Mouse (Mus musculus) adrenal gland, adult (tissue): ENCODE measurements at regions not wholly inside any gene's neighbourhood (a gene's known extent, or its start where the extent isn't known, plus 50 kb on each side); places are given as distances from the start of the nearest gene placed in this dataset.

Source experiments
- DNase-seq, 2 experiments: peaks; one replicate each; pipeline ENCODE4 v3.0.0; 2022 to 2023; ENCODE audit warnings: low spot score in 1 of 2; ENCODE audit not compliant: inconsistent age in 2 of 2

- DNase-seq = peak; percentile 9 to 45
These were observed 138.5 kb upstream of the Slco3a1 start for GRCm38 (mm10) chr7:74693049-74693448.

DNA sequence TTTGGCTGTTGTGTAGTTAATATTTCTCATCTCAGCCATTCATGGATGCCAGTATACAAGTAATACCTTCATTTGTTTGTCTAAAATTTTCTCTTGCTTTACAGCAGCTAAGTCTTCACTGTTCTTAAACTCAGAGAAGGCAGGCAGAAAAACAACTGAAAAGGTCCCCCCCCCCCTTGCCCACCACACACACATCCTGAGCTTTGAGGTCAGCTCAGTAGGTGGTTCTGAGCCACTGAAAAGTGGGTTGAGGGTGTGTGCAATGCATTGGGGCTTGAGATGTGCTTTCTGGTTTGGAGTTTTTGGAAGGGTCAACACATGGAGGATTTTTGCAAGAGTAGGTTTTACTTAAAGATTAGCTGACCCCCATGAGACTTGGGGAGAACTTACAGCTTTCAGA is 136.1 kb upstream of the Slco3a1 start:
- DNase-seq = no peak

DNA sequence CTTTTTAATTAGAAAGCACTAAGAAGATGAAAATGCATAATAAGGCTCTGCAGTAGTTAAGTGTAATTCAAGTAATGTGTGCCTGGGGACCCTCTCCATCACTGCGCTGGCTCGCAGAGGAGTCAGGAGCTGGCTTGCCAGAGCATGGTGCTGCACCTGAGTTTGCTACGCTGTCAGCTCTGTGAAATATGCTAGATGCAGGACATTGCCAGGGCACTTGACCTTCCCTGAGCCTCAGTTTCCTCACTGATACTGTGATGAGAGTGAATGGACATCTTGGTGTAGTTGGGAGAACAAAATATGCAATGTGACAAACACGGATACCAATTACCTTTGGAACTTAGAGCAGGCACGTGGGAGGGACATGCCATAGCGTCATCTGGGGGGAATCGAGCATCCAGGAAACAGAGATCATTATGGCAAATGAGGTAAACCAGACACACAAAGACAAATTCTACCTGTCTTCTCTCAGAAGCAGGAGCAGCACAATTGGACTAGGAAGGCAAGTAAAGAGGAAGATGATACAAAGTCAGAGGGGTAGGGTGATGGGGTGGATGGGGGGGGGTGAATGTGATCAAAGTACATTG is 133.6 kb upstream of the Slco3a1 start:
- DNase-seq = no peak

DNA sequence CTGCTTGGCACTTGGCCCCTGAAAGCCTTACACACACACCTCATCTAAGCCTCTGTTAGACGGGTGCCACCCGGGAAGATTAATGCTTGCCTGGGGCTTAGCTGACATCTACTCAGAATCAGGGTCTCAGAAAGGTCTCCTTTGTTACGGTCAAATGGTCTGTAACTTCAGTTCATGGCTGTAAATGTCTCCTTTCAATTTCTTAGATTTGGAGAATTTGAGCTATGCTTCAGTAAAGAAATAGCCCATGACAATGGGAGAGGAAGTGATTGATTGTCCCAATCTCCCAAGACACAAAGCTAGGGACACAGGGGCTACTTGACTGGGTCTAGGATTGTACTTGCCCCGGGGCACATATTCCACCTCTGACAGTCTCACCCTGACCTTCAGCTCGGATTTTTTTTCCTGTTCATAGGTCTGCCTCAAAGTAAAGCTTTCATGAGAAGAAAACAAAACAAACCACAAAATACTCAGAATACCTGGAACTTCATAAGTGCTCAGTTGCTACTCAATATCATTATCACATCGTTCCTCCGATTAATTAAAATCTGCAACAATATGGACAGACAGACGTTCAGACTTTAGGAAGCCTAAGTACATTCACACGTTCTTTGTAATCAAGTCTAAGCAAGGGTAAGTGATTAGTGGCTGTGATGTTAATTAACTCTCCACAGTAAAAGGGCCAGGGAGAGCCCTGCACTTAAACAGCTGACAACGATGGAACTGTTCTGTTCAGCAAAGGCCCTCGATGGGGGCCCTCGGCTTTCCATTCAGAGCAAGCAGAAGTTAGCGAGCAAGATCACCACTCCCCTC is 132.9 kb upstream of the Slco3a1 start:
- no peak for DNase-seq

- DNase-seq = peak in 1 of 2 experiments; percentile 47
These were observed 129.4 kb upstream of the Slco3a1 start for GRCm38 (mm10) chr7:74683979-74684378.

DNA sequence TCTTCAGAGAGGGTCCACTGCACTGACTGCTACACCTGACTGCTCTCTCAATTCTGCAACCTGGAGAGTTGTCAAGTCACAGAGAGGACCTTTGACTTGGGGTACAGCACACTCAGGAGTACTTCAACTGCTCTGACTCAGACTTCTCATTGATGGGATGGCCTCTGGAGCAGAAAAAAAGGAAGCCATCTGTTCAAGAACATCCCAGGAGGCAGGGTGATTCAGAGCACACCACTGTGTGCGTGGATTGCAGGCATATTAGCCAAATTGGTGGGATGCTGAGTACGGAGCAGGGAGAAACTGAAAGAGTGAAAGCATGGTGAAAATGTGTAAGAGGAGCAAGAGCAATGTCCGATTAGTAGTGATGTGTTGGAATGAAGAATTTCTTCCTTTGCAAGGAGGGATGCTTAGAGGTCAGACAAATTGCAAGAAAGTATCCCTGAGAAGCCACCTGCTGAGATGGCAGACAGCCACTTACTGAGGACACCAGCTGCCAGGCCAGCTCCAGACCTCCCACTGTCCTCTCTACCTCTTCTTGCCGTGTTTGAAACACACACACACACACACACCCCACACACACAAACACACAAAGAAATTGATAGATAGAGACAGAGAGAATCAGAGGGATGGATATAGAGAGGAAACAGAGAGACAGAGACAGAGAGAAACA is 119.2 kb upstream of the Slco3a1 start:
- DNase-seq = no peak

DNA sequence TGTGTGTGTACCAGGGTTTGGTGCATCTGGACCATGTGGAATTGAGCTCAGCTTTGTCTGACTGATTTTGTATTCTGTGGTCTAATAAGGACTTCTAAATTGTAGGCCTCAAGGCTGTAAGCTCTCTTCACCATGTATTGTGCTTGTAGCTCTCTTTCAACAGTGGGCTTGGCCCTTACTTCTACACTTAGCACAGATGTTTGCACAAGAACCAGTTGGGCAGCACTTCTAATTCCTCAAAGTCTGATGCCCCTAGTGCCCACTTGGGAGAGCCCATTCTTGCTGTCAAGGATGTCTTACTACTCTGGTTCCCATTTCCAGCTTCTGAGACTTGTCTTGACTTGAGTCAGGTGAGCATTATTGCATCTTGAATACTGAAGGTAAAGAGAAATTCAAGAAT is 114.5 kb upstream of the Slco3a1 start:
- no peak for DNase-seq

GRCm38 (mm10) chr7:74667106-74667505 is 112.5 kb upstream of the Slco3a1 start:
- no peak for DNase-seq

GRCm38 (mm10) chr7:74663820-74664219 is 109.2 kb upstream of the Slco3a1 start:
- no peak for DNase-seq

GRCm38 (mm10) chr7:74647310-74647709 is 92.7 kb upstream of the Slco3a1 start:
- peak; percentile 6 to 51 for DNase-seq

GRCm38 (mm10) chr7:74640171-74640570 is 85.6 kb upstream of the Slco3a1 start:
- DNase-seq = no peak

DNA sequence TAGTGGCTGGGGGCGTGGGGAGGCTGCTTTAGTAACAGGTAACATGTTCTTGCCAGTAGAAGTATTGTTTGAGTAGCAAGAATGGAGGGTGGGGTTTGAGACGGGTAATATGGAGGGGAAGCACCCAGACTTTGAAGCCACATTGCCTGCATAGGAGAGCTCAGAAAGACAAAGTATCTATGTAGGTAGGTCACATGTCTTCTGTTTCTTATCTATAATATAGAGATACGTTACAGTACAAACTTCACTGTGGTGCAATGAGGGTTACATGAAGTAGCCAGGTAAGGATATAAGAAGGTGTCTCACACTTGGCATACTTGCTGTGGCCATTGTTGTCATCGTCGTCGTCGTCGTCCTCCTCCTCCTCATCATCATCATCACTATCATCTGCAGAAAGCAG is 77.6 kb upstream of the Slco3a1 start:
- no peak for DNase-seq

DNA sequence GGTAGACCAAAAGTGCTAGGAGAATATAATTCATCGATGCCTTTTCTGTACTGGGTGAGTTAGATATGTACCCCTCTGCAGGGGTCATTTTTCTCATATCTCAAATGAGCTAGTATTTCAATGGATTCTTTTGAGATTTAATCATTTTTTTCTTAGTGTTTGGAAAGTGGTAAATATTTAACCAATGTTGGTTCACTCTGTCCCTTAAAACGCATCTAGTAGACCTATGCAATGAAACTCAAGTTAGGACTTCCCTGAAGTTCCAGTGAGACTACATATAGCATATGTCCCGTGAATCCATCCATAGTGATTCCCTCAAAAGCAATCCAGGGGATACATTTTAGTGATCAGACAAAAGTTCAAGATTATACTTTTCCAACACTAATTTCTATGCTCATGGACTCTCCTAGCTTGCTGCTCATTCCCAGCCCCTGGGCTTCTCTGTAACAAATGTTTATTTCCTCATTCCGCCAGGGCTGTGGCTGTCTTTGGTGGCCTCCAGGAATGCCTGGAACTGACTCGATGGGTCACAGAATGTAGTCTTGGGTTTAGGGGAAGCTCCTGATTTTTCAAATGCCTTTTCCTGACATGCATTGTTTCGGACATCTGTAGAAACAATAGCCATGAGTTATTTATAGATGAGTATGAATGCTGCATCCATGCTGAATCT is 74.4 kb upstream of the Slco3a1 start:
- DNase-seq = no peak
